Mouse (Mus musculus): ENCODE measurements at regions not wholly inside any gene's neighbourhood (a gene's known extent, or its start where the extent isn't known, plus 50 kb on each side); places are given as distances from the start of the nearest gene placed in this dataset.
"Not testable (repeated sequence)": the region's sequence is repeated elsewhere in the genome, so short reads cannot be mapped to it uniquely, and the experiment has no call there.

GRCm38 (mm10) chr3:21149618-21150017 is 782.6 kb upstream of the Agtr1b start:
- no peak for DNase-seq (ENCODE audit: low spot score in 2 of 2)

GRCm38 (mm10) chr3:21128821-21129504 is 762.0 kb upstream of the Agtr1b start:
- no peak for DNase-seq (ENCODE audit: low spot score in 2 of 2)

GRCm38 (mm10) chr3:21126191-21126590 is 759.2 kb upstream of the Agtr1b start:
- peak; percentile 3 to 13 for DNase-seq (ENCODE audit: low spot score in 2 of 2)

GRCm38 (mm10) chr3:21118164-21118902 is 751.4 kb upstream of the Agtr1b start:
- no peak for DNase-seq (ENCODE audit: low spot score in 2 of 2)

GRCm38 (mm10) chr3:21111735-21112518 is 745.0 kb upstream of the Agtr1b start:
- DNase-seq (ENCODE audit: low spot score in 2 of 2) = no peak

GRCm38 (mm10) chr3:21090206-21090605 is 723.2 kb upstream of the Agtr1b start:
- no peak for DNase-seq (ENCODE audit: low spot score in 2 of 2)

- DNase-seq (ENCODE audit: low spot score in 2 of 2) = no peak
These were observed 719.4 kb upstream of the Agtr1b start for GRCm38 (mm10) chr3:21086426-21086825.

GRCm38 (mm10) chr3:21077548-21077947 is 710.6 kb upstream of the Agtr1b start:
- no peak for DNase-seq (ENCODE audit: low spot score in 2 of 2)

GRCm38 (mm10) chr3:21053337-21053736 is 686.4 kb upstream of the Agtr1b start:
- not testable (repeated sequence) for DNase-seq (ENCODE audit: low spot score in 2 of 2)

- DNase-seq (ENCODE audit: low spot score in 2 of 2) = not testable (repeated sequence)
These were observed 682.4 kb upstream of the Agtr1b start for GRCm38 (mm10) chr3:21049365-21049764.

- no peak for DNase-seq (ENCODE audit: low spot score in 2 of 2)
These were observed 679.0 kb upstream of the Agtr1b start for GRCm38 (mm10) chr3:21045981-21046380.

GRCm38 (mm10) chr3:21025876-21026275 is 658.9 kb upstream of the Agtr1b start:
- no peak for DNase-seq (ENCODE audit: low spot score in 2 of 2)

GRCm38 (mm10) chr3:21020946-21021345 is 654.0 kb upstream of the Agtr1b start:
- DNase-seq (ENCODE audit: low spot score in 2 of 2) = no peak

GRCm38 (mm10) chr3:21020297-21020696 is 653.3 kb upstream of the Agtr1b start:
- DNase-seq (ENCODE audit: low spot score in 2 of 2) = no peak

- DNase-seq (ENCODE audit: low spot score in 2 of 2) = no peak
These were observed 642.7 kb upstream of the Agtr1b start for GRCm38 (mm10) chr3:21009650-21010049.

GRCm38 (mm10) chr3:20998295-20998694 is 631.3 kb upstream of the Agtr1b start:
- DNase-seq (ENCODE audit: low spot score in 2 of 2) = no peak

- DNase-seq (ENCODE audit: low spot score in 2 of 2) = no peak
These were observed 622.6 kb upstream of the Agtr1b start for GRCm38 (mm10) chr3:20989486-20989970.

- no peak for DNase-seq (ENCODE audit: low spot score in 2 of 2)
These were observed 620.0 kb upstream of the Agtr1b start for GRCm38 (mm10) chr3:20986942-20987341.

GRCm38 (mm10) chr3:20986377-20986727 is 619.4 kb upstream of the Agtr1b start:
- DNase-seq (ENCODE audit: low spot score in 2 of 2) = no peak

- no peak for DNase-seq (ENCODE audit: low spot score in 2 of 2)
These were observed 618.9 kb upstream of the Agtr1b start for GRCm38 (mm10) chr3:20985682-20986376.

GRCm38 (mm10) chr3:20984146-20984545 is 617.2 kb upstream of the Agtr1b start:
- DNase-seq (ENCODE audit: low spot score in 2 of 2) = no peak

- no peak for DNase-seq (ENCODE audit: low spot score in 2 of 2)
These were observed 606.1 kb upstream of the Agtr1b start for GRCm38 (mm10) chr3:20973077-20973476.
